Mouse (Mus musculus): ENCODE measurements at regions not wholly inside any gene's neighbourhood (a gene's known extent, or its start where the extent isn't known, plus 50 kb on each side); places are given as distances from the start of the nearest gene placed in this dataset.
A peak's percentile ranks its signal among the peaks of the same experiment; 100 is the strongest.

GRCm38 (mm10) chr4:55595203-55595602, 62.9 kb upstream of the Klf4 start:
- DNase-seq (ENCODE audit: extremely low read depth, insufficient read length, low spot score): no peak

- DNase-seq (ENCODE audit: extremely low read depth, insufficient read length, low spot score): no peak
Measured at GRCm38 (mm10) chr4:55594699-55595098, 62.4 kb upstream of the Klf4 start.

GRCm38 (mm10) chr4:55593132-55593531, 60.9 kb upstream of the Klf4 start:
- DNase-seq (ENCODE audit: extremely low read depth, insufficient read length, low spot score): peak; percentile 28

GRCm38 (mm10) chr4:55586212-55586611, 53.9 kb upstream of the Klf4 start:
- peak; percentile 40 for DNase-seq (ENCODE audit: extremely low read depth, insufficient read length, low spot score)

DNA sequence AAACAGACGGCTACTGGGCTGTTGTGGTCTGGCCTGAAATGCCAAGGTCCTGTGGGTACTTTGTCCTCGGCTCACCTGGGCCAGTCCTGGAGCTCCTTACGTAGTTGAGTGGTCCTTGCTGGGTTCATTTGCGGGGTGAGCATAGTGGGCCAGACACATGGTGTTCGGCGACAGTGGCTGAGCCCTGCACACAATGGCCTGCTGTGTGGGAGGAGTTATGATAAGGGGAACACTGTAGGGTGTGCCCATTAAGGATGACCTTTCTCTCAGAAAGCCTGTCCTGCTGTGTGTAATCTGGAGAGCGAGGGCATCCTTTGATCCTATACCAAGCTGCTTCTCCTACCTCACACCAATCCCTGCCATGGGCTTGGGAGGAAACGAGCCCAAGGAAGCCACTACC, 51.3 kb upstream of the Klf4 start:
- DNase-seq (ENCODE audit: extremely low read depth, insufficient read length, low spot score): no peak
